Mouse (Mus musculus): ENCODE data around the gene Ssna1.

Ssna1 gene

GRCm38 (mm10) chr2:25290101-25290815 lies 18.0 kb upstream of the Ssna1 start:
- peak in 1 of 2 experiments; percentile 60 for DNase-seq (ENCODE audit: low spot score in 2 of 2)

- no peak for DNase-seq (ENCODE audit: low spot score in 2 of 2)
Measured at GRCm38 (mm10) chr2:25289651-25290050, 17.4 kb upstream of the Ssna1 start, which contains the start of gene Lrrc26. TSS of gene Lrrc26 (plus strand) at chr2:25289915.

- no peak for DNase-seq (ENCODE audit: low spot score in 2 of 2)
Measured at GRCm38 (mm10) chr2:25288734-25289345, 16.6 kb upstream of the Ssna1 start.

- DNase-seq (ENCODE audit: low spot score in 2 of 2), result peak in 1 of 2 experiments; percentile 27
Measured at GRCm38 (mm10) chr2:25287927-25288649, 15.8 kb upstream of the Ssna1 start, which contains the start of gene Tmem210. TSS of gene Tmem210 (plus strand) at chr2:25288145.

GRCm38 (mm10) chr2:25286837-25287636 lies 14.8 kb upstream of the Ssna1 start:
- no peak for DNase-seq (ENCODE audit: low spot score in 2 of 2)

GRCm38 (mm10) chr2:25286314-25286713 lies 14.1 kb upstream of the Ssna1 start:
- no peak for DNase-seq (ENCODE audit: low spot score in 2 of 2)

- no peak for DNase-seq (ENCODE audit: low spot score in 2 of 2)
Measured at GRCm38 (mm10) chr2:25285551-25285950, 13.3 kb upstream of the Ssna1 start.

GRCm38 (mm10) chr2:25278928-25279882 lies 7.0 kb upstream of the Ssna1 start:
- DNase-seq (ENCODE audit: low spot score in 2 of 2), result peak in 1 of 2 experiments; percentile 70

- DNase-seq (ENCODE audit: low spot score in 2 of 2), result no peak
Measured at GRCm38 (mm10) chr2:25273010-25273409, 772 bp upstream of the Ssna1 start.

- no peak for DNase-seq (ENCODE audit: low spot score in 2 of 2)
Measured at GRCm38 (mm10) chr2:25272515-25272914, 277 bp upstream of the Ssna1 start.

GRCm38 (mm10) chr2:25267746-25268309 lies 4.4 kb downstream of the Ssna1 start:
- no peak for DNase-seq (ENCODE audit: low spot score in 2 of 2)

GRCm38 (mm10) chr2:25267241-25267640 lies 5.0 kb downstream of the Ssna1 start:
- no peak for DNase-seq (ENCODE audit: low spot score in 2 of 2)

GRCm38 (mm10) chr2:25266720-25267119 lies 5.5 kb downstream of the Ssna1 start:
- no peak for DNase-seq (ENCODE audit: low spot score in 2 of 2)

- no peak for DNase-seq (ENCODE audit: low spot score in 2 of 2)
Measured at GRCm38 (mm10) chr2:25265897-25266656, 6.2 kb downstream of the Ssna1 start.

- DNase-seq (ENCODE audit: low spot score in 2 of 2), result no peak
Measured at GRCm38 (mm10) chr2:25264851-25265250, 7.4 kb downstream of the Ssna1 start.

- no peak for DNase-seq (ENCODE audit: low spot score in 2 of 2)
Measured at GRCm38 (mm10) chr2:25264286-25264660, 8.0 kb downstream of the Ssna1 start.

GRCm38 (mm10) chr2:25263623-25264285 lies 8.5 kb downstream of the Ssna1 start:
- no peak for DNase-seq (ENCODE audit: low spot score in 2 of 2)

- no peak for DNase-seq (ENCODE audit: low spot score in 2 of 2)
Measured at GRCm38 (mm10) chr2:25262795-25263622, 9.2 kb downstream of the Ssna1 start.

All from frontal cortex, postnatal 14 days (tissue).